Mouse (Mus musculus): ENCODE measurements at regions not wholly inside any gene's neighbourhood (a gene's known extent, or its start where the extent isn't known, plus 50 kb on each side); places are given as distances from the start of the nearest gene placed in this dataset.

DNA sequence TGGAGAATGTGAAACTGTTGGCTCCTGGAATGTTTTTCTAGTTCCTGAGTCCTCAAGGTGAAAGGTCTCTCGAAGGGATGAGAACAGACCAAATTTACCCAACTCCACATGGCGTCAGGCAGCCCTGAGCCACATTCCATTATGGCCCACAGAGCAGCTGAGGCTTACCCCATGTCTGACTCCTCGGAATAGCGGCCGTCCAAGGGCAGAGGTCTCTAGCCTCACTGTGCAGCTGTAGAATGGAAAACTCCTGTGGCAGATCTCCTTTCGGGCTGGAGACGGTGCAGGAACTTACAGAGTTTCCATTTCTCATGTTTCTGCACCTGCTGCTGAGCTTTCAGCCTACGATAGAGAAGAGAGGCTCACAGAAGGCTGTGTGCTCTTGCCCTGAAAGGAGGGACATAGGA, 69.1 kb upstream of the Eed start:
- no peaks in the 10 kb centered on the region for H3K27me3 ChIP-seq (ENCODE audit: control insufficient read depth, insufficient read depth, low read length)
- no peak overlapping the region for H3K4me2 ChIP-seq (ENCODE audit: low read length)
- H3K9me3 ChIP-seq (ENCODE audit: control insufficient read depth, low read length), result no peaks in the 10 kb centered on the region
- H3K36me3 ChIP-seq (ENCODE audit: control insufficient read depth, insufficient read depth, low read length), result no peaks in the 10 kb centered on the region
- no peak overlapping the region for H3K9ac ChIP-seq (replicated peaks; ENCODE audit: low read length)
- DNase-seq, result no peak
- no peak overlapping the region for H3K27ac ChIP-seq (replicated peaks; ENCODE audit: low read depth, low read length)
- 0 out of 2 replicates have a peak, but pooled peaks cover 3% of the 10 kb centered on the region for H3K4me1 ChIP-seq (ENCODE audit: control insufficient read depth, insufficient read depth, low read length)
- WGBS, result 85% methylated on average over 8 of the region's 8 CpGs
- no peak for ATAC-seq (ENCODE audit: low FRiP score, low TSS enrichment)
- H3K4me3 ChIP-seq (replicated peaks; ENCODE audit: low read depth, low read length), result no peak overlapping the region

DNA sequence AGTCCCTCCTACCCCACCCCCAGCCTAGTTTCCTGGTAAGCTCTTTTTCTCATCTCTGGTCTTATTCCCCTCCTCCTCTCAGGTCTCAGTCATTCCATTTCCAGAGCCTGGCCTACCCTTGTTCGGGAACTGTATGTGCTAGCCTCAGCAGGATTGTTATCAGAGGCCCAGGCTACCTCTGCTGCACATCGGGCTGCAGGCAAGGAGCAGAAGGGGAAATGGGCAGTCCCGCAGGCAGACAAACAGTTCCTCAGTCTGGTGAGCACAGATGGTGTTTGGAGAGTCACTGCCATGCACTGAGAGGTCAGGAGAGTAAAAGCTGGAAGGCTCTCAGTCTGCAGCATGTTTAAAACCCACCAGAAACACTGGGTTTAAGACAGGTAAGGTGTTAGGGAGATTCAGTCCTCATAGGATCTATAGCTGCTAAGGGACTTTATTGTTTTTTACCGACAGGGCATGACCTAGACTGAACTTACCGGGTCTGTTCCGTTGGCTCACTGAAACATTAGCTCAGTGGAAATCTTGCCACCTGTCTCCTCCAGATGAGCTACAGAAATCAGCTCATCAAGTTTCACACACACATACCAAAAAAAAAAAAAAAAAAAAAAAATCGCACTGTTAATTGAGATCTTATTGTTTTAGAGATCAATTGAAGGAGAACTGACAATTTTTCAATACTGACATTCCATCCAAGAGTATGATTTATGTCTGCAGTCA, 74.2 kb upstream of the Eed start:
- no peak overlapping the region for H3K27ac ChIP-seq (replicated peaks; ENCODE audit: low read depth, low read length)
- ATAC-seq (ENCODE audit: low FRiP score, low TSS enrichment) (no peak), DNase-seq (no peak)
- H3K9ac ChIP-seq (replicated peaks; ENCODE audit: low read length), result no peak overlapping the region
- no peaks in the 10 kb centered on the region for H3K36me3 ChIP-seq (ENCODE audit: control insufficient read depth, insufficient read depth, low read length)
- 45% methylated on average over 7 of the region's 7 CpGs for WGBS
- no peak overlapping the region for H3K4me3 ChIP-seq (replicated peaks; ENCODE audit: low read depth, low read length)
- H3K4me2 ChIP-seq (ENCODE audit: low read length), result no peak overlapping the region
- no peaks in the 10 kb centered on the region for H3K27me3 ChIP-seq (ENCODE audit: control insufficient read depth, insufficient read depth, low read length)
- H3K9me3 ChIP-seq (ENCODE audit: control insufficient read depth, low read length), result no peaks in the 10 kb centered on the region
- no peaks in the 10 kb centered on the region for H3K4me1 ChIP-seq (ENCODE audit: control insufficient read depth, insufficient read depth, low read length)

GRCm38 (mm10) chr7:90057947-90058346, 72.1 kb upstream of the Picalm start:
- no peak overlapping the region for H3K4me2 ChIP-seq (ENCODE audit: low read length)
- H3K9ac ChIP-seq (replicated peaks; ENCODE audit: low read length), result no peak overlapping the region
- 79% methylated on average over 1 of the region's 1 CpGs for WGBS
- no peak for DNase-seq
- H3K4me3 ChIP-seq (replicated peaks; ENCODE audit: low read depth, low read length), result no peak overlapping the region
- H3K27me3 ChIP-seq (ENCODE audit: control insufficient read depth, insufficient read depth, low read length), result no peaks in the 10 kb centered on the region
- no peaks in the 10 kb centered on the region for H3K9me3 ChIP-seq (ENCODE audit: control insufficient read depth, low read length)
- no peaks in the 10 kb centered on the region for H3K36me3 ChIP-seq (ENCODE audit: control insufficient read depth, insufficient read depth, low read length)
- H3K4me1 ChIP-seq (ENCODE audit: control insufficient read depth, insufficient read depth, low read length), result no peaks in the 10 kb centered on the region
- ATAC-seq (ENCODE audit: low FRiP score, low TSS enrichment), result no peak
- H3K27ac ChIP-seq (replicated peaks; ENCODE audit: low read depth, low read length), result no peak overlapping the region

GRCm38 (mm10) chr7:90058636-90059035, 71.4 kb upstream of the Picalm start:
- DNase-seq (no peak), ATAC-seq (ENCODE audit: low FRiP score, low TSS enrichment) (no peak)
- no peaks in the 10 kb centered on the region for H3K36me3 ChIP-seq (ENCODE audit: control insufficient read depth, insufficient read depth, low read length)
- no peak overlapping the region for H3K27ac ChIP-seq (replicated peaks; ENCODE audit: low read depth, low read length)
- no peaks in the 10 kb centered on the region for H3K27me3 ChIP-seq (ENCODE audit: control insufficient read depth, insufficient read depth, low read length)
- H3K4me1 ChIP-seq (ENCODE audit: control insufficient read depth, insufficient read depth, low read length), result no peaks in the 10 kb centered on the region
- H3K9me3 ChIP-seq (ENCODE audit: control insufficient read depth, low read length), result no peaks in the 10 kb centered on the region
- WGBS, result 90% methylated on average over 4 of the region's 4 CpGs
- H3K9ac ChIP-seq (replicated peaks; ENCODE audit: low read length), result no peak overlapping the region
- H3K4me3 ChIP-seq (replicated peaks; ENCODE audit: low read depth, low read length), result no peak overlapping the region
- H3K4me2 ChIP-seq (ENCODE audit: low read length), result no peak overlapping the region

- Histone ChIP-seq H3K9ac (replicated peaks; ENCODE audit: low read length) (no peak overlapping the region), H3K27ac (replicated peaks; ENCODE audit: low read depth, low read length) (no peak overlapping the region), H3K4me1 (ENCODE audit: control insufficient read depth, insufficient read depth, low read length) (no peaks in the 10 kb centered on the region), H3K36me3 (ENCODE audit: control insufficient read depth, insufficient read depth, low read length) (no peaks in the 10 kb centered on the region), H3K27me3 (ENCODE audit: control insufficient read depth, insufficient read depth, low read length) (no peaks in the 10 kb centered on the region), H3K4me2 (ENCODE audit: low read length) (no peak overlapping the region), H3K9me3 (ENCODE audit: control insufficient read depth, low read length) (no peaks in the 10 kb centered on the region), H3K4me3 (replicated peaks; ENCODE audit: low read depth, low read length) (no peak overlapping the region)
- 60% methylated on average over 8 of the region's 8 CpGs for WGBS
- DNase-seq, result no peak
- no peak for ATAC-seq (ENCODE audit: low FRiP score, low TSS enrichment)
Observed at GRCm38 (mm10) chr7:90059249-90059628, 70.8 kb upstream of the Picalm start.

GRCm38 (mm10) chr7:90059629-90060301, 70.2 kb upstream of the Picalm start:
- ATAC-seq (ENCODE audit: low FRiP score, low TSS enrichment) (no peak), DNase-seq (no peak)
- Histone ChIP-seq H3K27me3 (ENCODE audit: control insufficient read depth, insufficient read depth, low read length) (no peaks in the 10 kb centered on the region), H3K36me3 (ENCODE audit: control insufficient read depth, insufficient read depth, low read length) (no peaks in the 10 kb centered on the region), H3K9ac (replicated peaks; ENCODE audit: low read length) (no peak overlapping the region), H3K27ac (replicated peaks; ENCODE audit: low read depth, low read length) (no peak overlapping the region), H3K4me1 (ENCODE audit: control insufficient read depth, insufficient read depth, low read length) (no peaks in the 10 kb centered on the region), H3K9me3 (ENCODE audit: control insufficient read depth, low read length) (no peaks in the 10 kb centered on the region), H3K4me3 (replicated peaks; ENCODE audit: low read depth, low read length) (no peak overlapping the region), H3K4me2 (ENCODE audit: low read length) (no peak overlapping the region)
- 64% methylated on average over 6 of the region's 6 CpGs for WGBS

- H3K36me3 ChIP-seq (ENCODE audit: control insufficient read depth, insufficient read depth, low read length), result no peaks in the 10 kb centered on the region
- no peak for DNase-seq
- no peaks in the 10 kb centered on the region for H3K9me3 ChIP-seq (ENCODE audit: control insufficient read depth, low read length)
- H3K9ac ChIP-seq (replicated peaks; ENCODE audit: low read length), result no peak overlapping the region
- WGBS, result 87% methylated on average over 16 of the region's 16 CpGs
- no peak for ATAC-seq (ENCODE audit: low FRiP score, low TSS enrichment)
- H3K27ac ChIP-seq (replicated peaks; ENCODE audit: low read depth, low read length), result no peak overlapping the region
- H3K4me2 ChIP-seq (ENCODE audit: low read length), result no peak overlapping the region
- H3K4me1 ChIP-seq (ENCODE audit: control insufficient read depth, insufficient read depth, low read length), result no peaks in the 10 kb centered on the region
- no peaks in the 10 kb centered on the region for H3K27me3 ChIP-seq (ENCODE audit: control insufficient read depth, insufficient read depth, low read length)
- H3K4me3 ChIP-seq (replicated peaks; ENCODE audit: low read depth, low read length), result no peak overlapping the region
Observed at GRCm38 (mm10) chr7:90060343-90061175, 69.5 kb upstream of the Picalm start.

DNA sequence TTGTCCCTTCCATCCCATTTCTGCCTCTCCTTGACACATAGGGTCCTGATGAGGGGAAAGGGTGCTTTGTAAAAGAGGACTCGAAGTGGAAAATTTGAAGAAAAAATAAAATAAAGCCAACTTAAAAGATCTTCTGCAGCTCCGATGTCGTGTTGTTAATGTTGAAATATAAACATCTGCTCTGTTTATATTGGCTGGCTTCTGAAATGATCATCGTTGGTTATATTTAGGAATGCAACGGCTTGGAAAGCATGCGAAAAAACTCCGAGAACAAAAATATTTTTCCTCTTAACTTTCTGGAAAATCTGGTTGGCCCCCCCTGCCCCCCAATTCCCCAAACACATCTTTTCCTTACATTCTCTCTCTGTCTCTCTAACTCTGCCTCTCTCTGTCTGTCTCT, 68.3 kb upstream of the Picalm start:
- ATAC-seq (ENCODE audit: low FRiP score, low TSS enrichment) (no peak), DNase-seq (no peak)
- no peak overlapping the region for H3K27ac ChIP-seq (replicated peaks; ENCODE audit: low read depth, low read length)
- no peaks in the 10 kb centered on the region for H3K9me3 ChIP-seq (ENCODE audit: control insufficient read depth, low read length)
- no peaks in the 10 kb centered on the region for H3K4me1 ChIP-seq (ENCODE audit: control insufficient read depth, insufficient read depth, low read length)
- no peak overlapping the region for H3K4me3 ChIP-seq (replicated peaks; ENCODE audit: low read depth, low read length)
- WGBS, result 95% methylated on average over 7 of the region's 7 CpGs
- H3K27me3 ChIP-seq (ENCODE audit: control insufficient read depth, insufficient read depth, low read length), result no peaks in the 10 kb centered on the region
- no peak overlapping the region for H3K9ac ChIP-seq (replicated peaks; ENCODE audit: low read length)
- H3K4me2 ChIP-seq (ENCODE audit: low read length), result no peak overlapping the region
- no peaks in the 10 kb centered on the region for H3K36me3 ChIP-seq (ENCODE audit: control insufficient read depth, insufficient read depth, low read length)
